Mouse (Mus musculus): Measurements from ENCODE around the gene Lhfp.
"Not testable (repeated sequence)": the region's sequence is repeated elsewhere in the genome, so short reads cannot be mapped to it uniquely, and the experiment has no call there.

Gene Lhfp

GRCm38 (mm10) chr3:53213746-53214271, 172.5 kb downstream of the Lhfp start:
- DNase-seq (ENCODE audit: low spot score in 2 of 2), result no peak

GRCm38 (mm10) chr3:53214386-53214785, 173.1 kb downstream of the Lhfp start:
- DNase-seq (ENCODE audit: low spot score in 2 of 2), result no peak

GRCm38 (mm10) chr3:53217697-53218096, 176.4 kb downstream of the Lhfp start:
- no peak for DNase-seq (ENCODE audit: low spot score in 2 of 2)

- no peak for DNase-seq (ENCODE audit: low spot score in 2 of 2)
These were observed 180.4 kb downstream of the Lhfp start for GRCm38 (mm10) chr3:53221531-53222272.

- no peak for DNase-seq (ENCODE audit: low spot score in 2 of 2)
These were observed 182.8 kb downstream of the Lhfp start for GRCm38 (mm10) chr3:53224141-53224540.

- no peak for DNase-seq (ENCODE audit: low spot score in 2 of 2)
These were observed 184.4 kb downstream of the Lhfp start for GRCm38 (mm10) chr3:53225774-53226173.

- DNase-seq (ENCODE audit: low spot score in 2 of 2), result no peak
These were observed 184.9 kb downstream of the Lhfp start for GRCm38 (mm10) chr3:53226223-53226622.

GRCm38 (mm10) chr3:53227866-53228265, 186.5 kb downstream of the Lhfp start:
- DNase-seq (ENCODE audit: low spot score in 2 of 2), result no peak

GRCm38 (mm10) chr3:53230562-53230961, 189.2 kb downstream of the Lhfp start:
- DNase-seq (ENCODE audit: low spot score in 2 of 2), result no peak

GRCm38 (mm10) chr3:53231112-53231511, 189.8 kb downstream of the Lhfp start:
- no peak for DNase-seq (ENCODE audit: low spot score in 2 of 2)

GRCm38 (mm10) chr3:53232411-53232810, 191.1 kb downstream of the Lhfp start:
- DNase-seq (ENCODE audit: low spot score in 2 of 2), result not testable (repeated sequence)

GRCm38 (mm10) chr3:53234689-53235088, 193.4 kb downstream of the Lhfp start:
- no peak for DNase-seq (ENCODE audit: low spot score in 2 of 2)

GRCm38 (mm10) chr3:53236471-53236870, 195.1 kb downstream of the Lhfp start:
- DNase-seq (ENCODE audit: low spot score in 2 of 2), result no peak

GRCm38 (mm10) chr3:53240150-53240549, 198.8 kb downstream of the Lhfp start:
- no peak for DNase-seq (ENCODE audit: low spot score in 2 of 2)

- no peak for DNase-seq (ENCODE audit: low spot score in 2 of 2)
These were observed 204.4 kb downstream of the Lhfp start for GRCm38 (mm10) chr3:53245571-53246208.

GRCm38 (mm10) chr3:53247102-53247501, 205.8 kb downstream of the Lhfp start:
- peak in 1 of 2 experiments; percentile 6 for DNase-seq (ENCODE audit: low spot score in 2 of 2)

- no peak for DNase-seq (ENCODE audit: low spot score in 2 of 2)
These were observed 207.0 kb downstream of the Lhfp start for GRCm38 (mm10) chr3:53248158-53248874.

GRCm38 (mm10) chr3:53252556-53252955, 211.2 kb downstream of the Lhfp start:
- DNase-seq (ENCODE audit: low spot score in 2 of 2), result no peak

- no peak for DNase-seq (ENCODE audit: low spot score in 2 of 2)
These were observed 212.0 kb downstream of the Lhfp start for GRCm38 (mm10) chr3:53253223-53253832.

GRCm38 (mm10) chr3:53258657-53259158, 217.4 kb downstream of the Lhfp start:
- no peak for DNase-seq (ENCODE audit: low spot score in 2 of 2)

- DNase-seq (ENCODE audit: low spot score in 2 of 2), result no peak
These were observed 224.8 kb downstream of the Lhfp start for GRCm38 (mm10) chr3:53266116-53266515.

- DNase-seq (ENCODE audit: low spot score in 2 of 2), result no peak
These were observed 225.7 kb downstream of the Lhfp start for GRCm38 (mm10) chr3:53267046-53267445.

All from spleen, postnatal 14 days (tissue).